Mouse (Mus musculus) retina, postnatal 1 day (tissue): ENCODE measurements around the gene Csn2.

ENCODE experiments used
- DNase-seq: peaks from one replicate; pipeline ENCODE4 v3.0.0-alpha.2; 2012

Gene Csn2

DNA sequence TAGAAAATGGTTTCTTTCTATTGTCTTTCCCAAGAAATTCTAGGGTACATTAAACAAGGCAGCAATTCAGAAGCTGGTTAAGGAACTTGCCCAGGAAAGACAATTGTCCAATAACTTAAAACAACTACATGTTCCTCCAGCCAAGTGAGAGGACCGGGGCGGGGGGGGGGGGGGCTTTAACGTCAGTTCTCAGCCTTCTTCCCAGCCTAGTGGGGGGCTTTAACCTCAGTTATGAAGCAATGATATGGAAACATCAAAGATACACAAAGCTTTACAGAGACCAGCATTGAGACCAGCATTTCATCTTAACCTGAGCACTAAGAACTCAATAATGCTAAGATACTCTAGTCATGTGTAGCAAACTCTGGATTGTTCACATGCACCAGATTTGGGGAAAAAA is at the start of gene Csn2:
Gene Csn2, minus strand, starts transcription at position 101 of the 400 bp plus-strand sequence.
- DNase-seq, result no peak

DNA sequence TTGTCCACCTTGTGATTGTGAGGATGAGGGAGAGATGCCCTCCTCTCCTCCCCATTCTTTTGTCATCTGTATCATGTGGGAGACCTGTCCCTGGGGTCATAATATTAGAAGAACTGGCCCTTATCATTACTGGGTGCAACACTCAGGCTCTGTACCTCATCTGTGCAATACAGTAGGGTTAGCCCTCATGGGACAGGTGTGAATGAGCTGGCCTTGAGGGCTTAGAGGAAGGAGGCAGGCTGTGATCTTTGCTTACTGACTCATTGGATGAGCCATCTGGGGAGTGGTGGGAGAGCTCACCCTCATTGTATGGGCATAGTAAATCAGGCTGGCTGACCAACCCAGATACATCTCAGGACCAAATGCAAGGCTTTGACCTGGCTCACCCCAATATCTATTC is 35.4 kb upstream of the Csn2 start:
- no peak for DNase-seq

DNA sequence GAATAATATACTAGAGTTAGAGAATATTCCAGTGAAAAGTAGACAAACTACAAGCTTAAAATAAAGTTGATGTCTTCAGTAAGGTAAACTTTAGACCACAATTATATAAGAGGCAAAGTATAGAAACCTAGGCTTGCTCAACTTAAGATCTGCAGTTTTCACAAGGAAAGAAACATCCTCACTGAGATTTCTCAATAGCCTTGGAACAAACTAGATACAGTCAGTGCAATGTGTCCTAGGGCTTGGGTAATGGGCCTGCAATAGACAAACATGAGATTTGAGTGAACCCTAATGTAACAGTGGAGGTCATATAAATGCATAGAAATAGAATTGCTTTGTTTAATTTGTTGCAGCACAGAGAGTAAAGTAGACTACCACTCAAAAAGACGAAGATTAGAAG is 6.5 kb upstream of the Csn2 start:
- DNase-seq, result no peak

DNA sequence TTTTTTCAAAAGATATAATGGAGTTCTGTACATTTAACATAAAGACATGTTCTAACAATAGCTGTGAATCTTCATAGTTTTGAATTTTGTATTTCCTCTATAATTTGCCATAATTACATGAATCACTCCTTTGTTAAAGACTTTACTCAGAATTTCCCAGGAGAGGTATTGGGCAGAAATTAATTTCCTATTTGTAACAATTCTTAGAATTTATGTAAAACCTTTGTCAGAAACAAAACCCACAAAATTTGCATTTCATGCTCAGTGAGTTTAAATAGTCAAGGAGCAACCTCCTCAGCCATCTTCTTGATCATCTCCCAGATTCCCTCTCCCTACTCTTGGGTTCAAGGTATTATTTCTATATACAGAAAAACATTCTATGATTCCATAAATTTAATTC is 33.5 kb downstream of the Csn2 start, which contains the start of gene Csn1s1:
Gene Csn1s1, plus strand, starts transcription at position 301 of the 400 bp plus-strand sequence.
- DNase-seq, result no peak

DNA sequence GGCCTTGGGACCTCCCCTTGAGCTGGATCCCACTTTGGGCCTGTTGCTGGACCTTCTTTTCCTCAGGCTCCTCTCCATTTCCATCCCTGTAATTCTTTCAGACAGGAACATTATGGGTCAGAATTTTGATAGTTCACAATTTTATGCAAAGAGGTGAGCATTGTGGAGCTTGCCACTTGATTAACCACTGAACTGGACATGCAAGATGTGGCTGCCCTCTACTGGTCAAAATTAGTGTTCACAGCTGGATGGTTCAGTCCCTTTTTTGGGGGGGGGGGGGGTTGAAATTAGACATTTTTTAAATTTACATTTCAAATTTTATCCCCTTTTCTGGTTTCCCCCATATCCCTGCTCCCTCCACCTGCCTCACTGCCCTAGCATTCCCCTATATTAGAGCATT is 56.6 kb downstream of the Csn2 start:
- DNase-seq, result peak; percentile 21
